Mouse (Mus musculus) stomach, embryonic 16.5 days (tissue): ENCODE data around the gene Nav1. TPM values are rescaled to one million over a fixed set of nuclear protein-coding genes. Genes with fewer than 3 reads are reported as not detected.

Experiments used
- ATAC-seq: fragments of 200-750 bp; cut with Nextera tagmentation; 2 replicates; pipeline ENCODE4 v1.8.0; 2017; ENCODE audit warnings: moderate number of reproducible peaks, moderate TSS enrichment; ENCODE audit not compliant: insufficient read depth, low FRiP score
- H3K27ac ChIP-seq: fragments of 300-500 bp; sonication (generic); 2 replicates; pipeline ENCODE4 v1.5.1; 2014; ENCODE audit warnings: low read length
- H3K27me3 ChIP-seq: fragments of 300-500 bp; sonication (generic); 2 replicates; pipeline ENCODE4 v1.6.1; 2014; ENCODE audit warnings: low read length, control low read depth, mixed read lengths; ENCODE audit not compliant: control insufficient read depth, insufficient read depth
- H3K36me3 ChIP-seq: fragments of 300-500 bp; sonication (generic); 2 replicates; pipeline ENCODE4 v1.6.1; 2014; ENCODE audit warnings: low read length; ENCODE audit not compliant: control insufficient read depth, insufficient read depth
- H3K4me1 ChIP-seq: fragments of 300-500 bp; sonication (generic); 2 replicates; pipeline ENCODE4 v1.6.1; 2014; ENCODE audit warnings: low read length, control low read depth, mixed read lengths; ENCODE audit not compliant: control insufficient read depth, insufficient read depth
- H3K4me2 ChIP-seq: fragments of 300-500 bp; sonication (generic); 2 replicates; pipeline ENCODE4 v1.6.1; 2014; ENCODE audit warnings: low read depth, low read length, mixed read lengths
- H3K4me3 ChIP-seq: fragments of 300-500 bp; sonication (generic); replicated peaks from 2 replicates; pipeline ENCODE4 v1.5.1; 2014; ENCODE audit warnings: mild to moderate bottlenecking, low read length
- H3K9ac ChIP-seq: fragments of 300-500 bp; sonication (generic); 2 replicates; pipeline ENCODE4 v1.6.1; 2014; ENCODE audit warnings: low read length
- H3K9me3 ChIP-seq: fragments of 300-500 bp; sonication (generic); replicated peaks from 2 replicates; pipeline ENCODE4 v1.6.1; 2016; ENCODE audit warnings: low read length, control low read depth; ENCODE audit not compliant: control insufficient read depth
- WGBS: fragments of 180-500 bp; shearing (Covaris S2); extraction: QIAGEN DNeasy Blood & Tissue Kit; methylation state at CpG from one replicate; pipeline ENCODE4 v1.1.7; 2014; 5-methylcytosine and 5-hydroxymethylcytosine counted together
- polyA plus RNA-seq: library from polyadenylated mRNA; unstranded; fragments of >200 nt; fragmentation: Nextera tagmentation; extraction: Ambion mirVana; gene quantifications from 2 replicates; pipeline ENCODE4 v1.2.1, GENCODE M21; 2015

Gene Nav1
- 11.2 and 12.9 TPM in 2 replicates for polyA plus RNA-seq

DNA sequence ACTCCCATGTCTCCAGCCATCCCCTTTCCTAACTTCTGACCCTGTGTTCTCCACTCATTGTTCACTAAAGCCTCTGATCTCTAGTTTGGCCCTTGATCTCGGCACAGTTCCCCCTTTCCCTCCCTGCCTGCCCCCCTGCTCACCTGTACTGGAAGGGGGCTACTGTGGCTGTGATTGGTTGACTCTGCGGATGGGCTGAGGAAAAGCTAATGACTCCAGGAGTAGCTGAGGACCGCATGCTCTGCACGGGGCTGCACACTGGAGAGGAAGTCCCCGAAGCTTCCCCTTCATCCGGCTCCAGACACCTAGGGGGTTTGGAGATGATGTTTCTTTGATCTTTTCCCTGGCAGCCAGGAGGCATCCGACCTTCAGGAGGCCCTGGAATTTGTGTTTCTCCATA lies at the start of gene Nav1:
Nav1 (minus strand) TSS at position 277 of the 400 bp plus-strand sequence.
- Histone ChIP-seq H3K9ac (no peak within 1 kb of the TSS), H3K4me1 (0 out of 2 replicates have a peak, but pooled peaks cover 2% of the 10 kb centered on the region), H3K9me3 (no peaks in the 10 kb centered on the region), H3K27ac (peak within 1 kb of the TSS; percentile 18; the same call in 1 of the 2 replicates), H3K4me3 (no peak within 1 kb of the TSS), H3K27me3 (no peaks in the 10 kb centered on the region), H3K36me3 (no peaks in the 10 kb centered on the region), H3K4me2 (no peak within 1 kb of the TSS)
- no peak for ATAC-seq
- 47% methylated on average over 7 of the region's 7 CpGs for WGBS

DNA sequence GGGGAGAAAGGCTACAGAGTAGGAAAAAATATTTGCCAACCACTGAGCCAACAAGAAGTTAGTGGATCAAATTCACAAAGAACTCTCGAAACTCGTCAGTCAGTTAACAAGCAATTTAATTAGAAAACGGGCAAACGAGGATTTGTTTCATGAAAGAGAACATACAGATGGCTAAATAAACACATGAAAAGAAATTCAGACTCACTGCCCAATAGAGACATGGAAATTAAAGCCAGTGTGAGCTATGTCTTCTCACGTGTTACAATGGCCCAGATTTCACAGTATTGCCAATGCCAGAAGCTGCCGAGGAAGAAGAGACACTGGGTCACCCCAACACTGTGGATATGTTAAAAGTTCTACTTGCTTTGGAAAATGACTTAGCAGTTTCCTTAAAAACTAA lies 46.8 kb upstream of the Nav1 start:
- no peak for ATAC-seq
- 92% methylated on average over 6 of the region's 6 CpGs for WGBS

DNA sequence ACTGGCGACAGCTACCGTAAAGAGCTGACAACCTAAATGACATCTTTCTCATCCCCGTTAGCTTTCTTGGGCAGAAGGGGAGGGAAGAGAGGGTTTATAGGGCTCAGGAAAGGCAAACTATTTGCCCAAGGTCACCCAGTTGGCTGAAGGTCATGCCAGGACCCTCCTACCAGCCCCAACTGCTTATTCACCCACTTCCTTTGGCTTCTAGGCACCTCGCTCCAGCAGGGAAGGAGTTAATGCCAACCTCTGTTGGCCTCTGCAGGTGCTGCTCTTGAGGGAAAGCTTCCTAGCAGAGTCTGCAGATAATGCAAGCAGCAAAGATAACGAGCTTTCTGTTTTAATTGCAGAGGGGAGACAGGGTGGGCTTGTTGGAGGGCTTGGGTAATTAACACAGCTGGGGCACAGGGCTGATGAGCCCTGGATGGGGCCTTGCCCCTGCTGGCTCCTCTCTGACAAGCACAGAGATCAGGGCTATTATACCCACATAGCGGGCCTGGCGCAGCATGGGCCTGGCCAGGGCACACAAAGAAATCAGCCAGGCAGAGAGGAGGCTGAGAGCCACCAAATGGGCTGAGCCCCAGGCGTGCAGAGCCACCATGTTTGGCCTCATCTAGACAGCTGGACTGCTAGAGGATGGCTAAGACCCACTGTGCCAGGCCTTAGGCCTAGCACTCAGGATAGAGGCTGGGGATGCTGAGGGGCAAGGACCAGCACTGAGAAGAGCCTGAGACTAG lies 38.5 kb upstream of the Nav1 start:
- WGBS = 77% methylated on average over 8 of the region's 8 CpGs
- Histone ChIP-seq H3K27me3 (no peaks in the 10 kb centered on the region), H3K27ac (no peak overlapping the region), H3K9ac (no peak overlapping the region), H3K4me1 (no peaks in the 10 kb centered on the region; the same call in 1 of the 2 replicates), H3K4me2 (no peak overlapping the region), H3K4me3 (no peak overlapping the region), H3K36me3 (no peaks in the 10 kb centered on the region), H3K9me3 (no peaks in the 10 kb centered on the region; the same call in 1 of the 2 replicates)
- no peak for ATAC-seq

More for the DNA sequence above, 46.8 kb upstream of the Nav1 start:
- Histone ChIP-seq H3K36me3 (no peaks in the 10 kb centered on the region), H3K4me3 (no peak overlapping the region), H3K4me2 (no peak overlapping the region), H3K9me3 (no peaks in the 10 kb centered on the region), H3K27ac (no peak overlapping the region), H3K27me3 (no peaks in the 10 kb centered on the region), H3K9ac (no peak overlapping the region), H3K4me1 (peaks cover 4% of the 10 kb centered on the region)

DNA sequence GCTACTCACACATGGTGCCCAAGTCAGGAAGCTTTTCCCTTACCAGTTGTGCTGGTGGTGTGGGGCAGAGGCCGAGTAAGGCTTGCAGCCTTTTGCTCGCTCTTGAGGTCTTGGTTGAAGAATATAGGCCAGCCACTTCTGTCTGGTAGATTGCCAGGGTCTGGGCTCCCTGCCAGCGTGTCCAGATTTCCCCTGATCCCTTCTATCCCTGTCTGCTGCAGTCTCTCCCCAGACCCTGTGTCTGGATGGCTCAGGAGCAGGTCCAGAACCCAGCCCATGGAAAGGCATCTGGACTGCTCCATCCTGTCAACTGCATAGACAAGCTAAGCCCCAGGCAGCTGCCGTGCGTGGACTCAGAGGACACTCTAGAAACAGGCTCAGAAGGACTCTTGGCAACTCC lies 37.0 kb upstream of the Nav1 start:
- no peak overlapping the region for H3K9ac ChIP-seq
- no peaks in the 10 kb centered on the region; the same call in 1 of the 2 replicates for H3K4me1 ChIP-seq
- WGBS = 56% methylated on average over 5 of the region's 5 CpGs
- H3K27me3 ChIP-seq = no peaks in the 10 kb centered on the region
- ATAC-seq = peak; percentile 56; the same call in 1 of the 2 replicates
- H3K27ac ChIP-seq = no peak overlapping the region
- H3K4me3 ChIP-seq = no peak overlapping the region
- no peaks in the 10 kb centered on the region for H3K36me3 ChIP-seq
- H3K4me2 ChIP-seq = no peak overlapping the region
- H3K9me3 ChIP-seq = no peaks in the 10 kb centered on the region; the same call in 1 of the 2 replicates

DNA sequence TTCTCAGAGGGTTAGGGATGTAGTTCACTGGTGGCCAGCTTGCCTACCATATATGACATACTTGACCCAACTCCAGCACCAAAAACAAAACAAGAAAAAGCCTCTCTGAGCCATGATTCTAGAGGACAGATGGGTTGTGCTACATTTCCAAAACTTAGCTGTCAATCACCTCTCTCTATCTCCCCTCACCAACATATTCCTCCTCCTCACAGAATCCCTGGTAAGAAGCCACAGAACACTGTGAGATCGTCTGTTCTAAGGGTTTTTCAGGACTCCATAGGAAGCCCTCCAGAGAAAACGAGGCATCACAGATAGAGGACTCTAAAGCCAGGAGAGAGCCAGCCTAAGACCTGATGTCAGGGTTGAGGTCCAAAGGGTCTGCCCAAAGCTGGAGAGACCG lies 36.6 kb upstream of the Nav1 start:
- no peak for ATAC-seq

DNA sequence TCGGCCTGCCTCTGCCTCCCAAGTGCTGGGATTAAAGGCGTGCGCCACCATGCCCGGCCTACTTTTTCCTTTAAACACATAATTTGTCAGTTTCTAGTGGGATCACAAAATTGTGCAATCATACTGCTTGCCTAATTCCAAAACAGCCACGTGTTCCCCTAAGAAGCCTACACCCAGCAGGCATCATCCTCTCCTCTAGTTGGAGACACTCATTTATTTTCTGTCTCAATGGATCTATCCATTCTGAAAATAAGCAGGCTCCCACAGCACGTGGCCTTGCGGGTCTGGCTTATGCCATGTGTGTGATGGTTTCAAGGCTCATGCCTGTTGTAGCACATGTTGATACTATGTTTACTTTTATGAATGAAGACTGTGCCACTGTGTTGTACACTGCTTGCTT lies 32.8 kb upstream of the Nav1 start:
- H3K36me3 ChIP-seq = no peaks in the 10 kb centered on the region
- ATAC-seq = no peak
- H3K9ac ChIP-seq = no peak overlapping the region
- WGBS = 88% methylated on average over 7 of the region's 7 CpGs
- H3K4me2 ChIP-seq = no peak overlapping the region
- no peaks in the 10 kb centered on the region for H3K27me3 ChIP-seq
- no peak overlapping the region for H3K4me3 ChIP-seq
- H3K9me3 ChIP-seq = no peaks in the 10 kb centered on the region; the same call in 1 of the 2 replicates
- no peaks in the 10 kb centered on the region; the same call in 1 of the 2 replicates for H3K4me1 ChIP-seq
- H3K27ac ChIP-seq = no peak overlapping the region

More for the DNA sequence above, 36.6 kb upstream of the Nav1 start:
- Histone ChIP-seq H3K27me3 (no peaks in the 10 kb centered on the region), H3K27ac (no peak overlapping the region), H3K9me3 (no peaks in the 10 kb centered on the region; the same call in 1 of the 2 replicates), H3K9ac (no peak overlapping the region), H3K4me2 (no peak overlapping the region), H3K36me3 (no peaks in the 10 kb centered on the region), H3K4me3 (no peak overlapping the region), H3K4me1 (no peaks in the 10 kb centered on the region; the same call in 1 of the 2 replicates)
- 75% methylated on average over 3 of the region's 3 CpGs for WGBS

DNA sequence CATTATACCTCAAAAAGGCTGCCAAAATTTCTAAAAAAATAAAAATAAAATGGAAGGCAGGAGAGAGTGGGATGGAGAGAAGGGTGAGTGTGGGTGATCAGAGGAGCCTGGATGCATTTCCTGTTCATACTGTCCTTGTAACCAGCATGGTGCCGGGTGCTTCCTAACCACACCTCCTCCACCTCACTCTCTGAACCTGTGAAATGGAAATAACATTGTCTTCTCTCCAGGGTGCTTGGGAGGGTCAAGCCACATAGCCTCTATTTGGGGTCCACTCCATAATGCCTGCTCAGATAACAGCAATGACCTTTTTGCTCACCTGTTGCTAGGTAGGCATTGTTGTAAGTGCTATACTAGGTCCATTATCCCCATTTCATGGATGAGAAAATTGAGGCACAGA lies 32.0 kb upstream of the Nav1 start:
- Histone ChIP-seq H3K9me3 (no peaks in the 10 kb centered on the region; the same call in 1 of the 2 replicates), H3K4me3 (no peak overlapping the region), H3K4me1 (no peaks in the 10 kb centered on the region; the same call in 1 of the 2 replicates), H3K27ac (no peak overlapping the region), H3K27me3 (no peaks in the 10 kb centered on the region), H3K4me2 (no peak overlapping the region), H3K36me3 (no peaks in the 10 kb centered on the region), H3K9ac (no peak overlapping the region)
- ATAC-seq = no peak
- 69% methylated on average over 1 of the region's 1 CpGs for WGBS

DNA sequence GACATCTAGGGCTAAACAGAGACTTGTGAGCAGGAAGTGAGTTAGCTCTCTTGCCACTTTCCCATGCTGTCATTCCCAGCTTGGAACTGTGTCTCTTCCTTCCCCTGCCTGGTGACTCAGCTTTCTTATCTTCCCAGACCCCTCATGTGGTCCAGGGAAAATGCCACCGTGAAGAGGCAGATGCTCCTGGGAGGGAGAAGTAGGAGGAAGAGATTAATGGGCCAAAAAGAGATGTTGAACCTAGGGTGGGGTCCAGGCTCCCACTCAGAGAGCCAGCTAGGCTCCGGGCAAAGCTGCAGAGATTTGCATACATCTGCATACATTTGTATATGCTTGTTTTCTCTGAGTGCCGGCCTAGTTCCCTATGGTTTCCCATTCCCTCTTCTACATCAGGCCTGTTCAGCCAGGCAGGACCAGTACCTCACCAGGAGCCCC lies 30.5 kb upstream of the Nav1 start:
- no peak for ATAC-seq
- 18% methylated on average over 3 of the region's 3 CpGs for WGBS
- Histone ChIP-seq H3K9ac (no peak overlapping the region), H3K9me3 (no peaks in the 10 kb centered on the region), H3K4me3 (no peak overlapping the region), H3K27me3 (no peaks in the 10 kb centered on the region), H3K4me2 (no peak overlapping the region), H3K4me1 (no peaks in the 10 kb centered on the region), H3K36me3 (no peaks in the 10 kb centered on the region), H3K27ac (no peak overlapping the region)

DNA sequence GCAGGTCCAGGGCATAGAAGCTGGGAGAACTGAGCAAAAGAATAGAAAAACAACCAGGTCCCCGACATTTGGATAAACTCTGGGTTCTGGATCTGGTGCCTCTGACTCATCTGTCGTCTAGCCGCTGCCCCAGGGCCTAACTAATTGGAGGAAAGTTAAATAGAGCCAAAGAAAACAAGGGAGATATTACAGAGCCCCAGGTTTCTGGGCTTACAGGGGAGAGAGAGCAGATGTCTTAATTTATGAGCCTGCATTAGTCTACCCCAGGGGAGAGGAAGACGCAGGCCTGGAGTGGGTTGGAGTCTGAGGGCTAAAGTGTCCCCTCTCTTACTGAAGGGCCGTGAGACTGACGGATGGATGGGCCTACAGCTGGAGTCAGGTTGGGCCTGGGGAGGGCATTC lies 29.0 kb upstream of the Nav1 start:
- Histone ChIP-seq H3K9ac (no peak overlapping the region), H3K27ac (no peak overlapping the region), H3K9me3 (no peaks in the 10 kb centered on the region), H3K4me2 (no peak overlapping the region), H3K27me3 (no peaks in the 10 kb centered on the region), H3K4me3 (no peak overlapping the region), H3K36me3 (no peaks in the 10 kb centered on the region), H3K4me1 (peaks cover 7% of the 10 kb centered on the region)
- 51% methylated on average over 6 of the region's 6 CpGs for WGBS
- ATAC-seq = no peak
